Mouse (Mus musculus) olfactory bulb, adult 2 months (tissue): ENCODE data around the gene Vcl. TPM values are rescaled to one million over a fixed set of nuclear protein-coding genes. Genes with fewer than 3 reads are reported as not detected.

Experiments
- H3K27ac ChIP-seq: fragments of 200-500 bp; 2 replicates; pipeline ENCODE4 v1.5.1; 2012; ENCODE audit warnings: low read depth, low read length; ENCODE audit not compliant: insufficient read depth
- H3K4me1 ChIP-seq: fragments of 200-500 bp; 2 replicates; pipeline ENCODE4 v1.6.1; 2012; ENCODE audit warnings: low read length; ENCODE audit not compliant: control insufficient read depth, insufficient read depth
- H3K4me3 ChIP-seq: fragments of 200-500 bp; 2 replicates; pipeline ENCODE4 v1.5.1; 2012; ENCODE audit warnings: mild to moderate bottlenecking, low read depth, low read length, moderate library complexity; ENCODE audit not compliant: insufficient read depth
- CTCF ChIP-seq: fragments of 200-500 bp; IDR thresholded peaks from 2 replicates; pipeline ENCODE4 v1.5.1; 2012; ENCODE audit warnings: low read depth, mild to moderate bottlenecking, low read length, moderate library complexity; ENCODE audit not compliant: insufficient read depth
- POLR2A ChIP-seq: fragments of 200-500 bp; IDR thresholded peaks from 2 replicates; pipeline ENCODE4 v1.6.1; 2012; ENCODE audit warnings: mild to moderate bottlenecking, low read depth, low read length, moderate library complexity; ENCODE audit not compliant: insufficient read depth
- WGBS: fragments of 180-500 bp; shearing (Covaris S2); methylation state at CpG from one replicate; pipeline ENCODE4 v1.1.7; 2018; 5-methylcytosine and 5-hydroxymethylcytosine counted together
- polyA plus RNA-seq: library from polyadenylated mRNA; stranded (reverse); fragments of >200 nt; gene quantifications from 2 replicates; pipeline ENCODE4 v1.2.4, GENCODE M21; 2012; ENCODE audit warnings: low replicate concordance; ENCODE audit not compliant: missing spikeins, insufficient read depth, insufficient read length

Vcl gene
- polyA plus RNA-seq, 1 experiment, result not detected

DNA sequence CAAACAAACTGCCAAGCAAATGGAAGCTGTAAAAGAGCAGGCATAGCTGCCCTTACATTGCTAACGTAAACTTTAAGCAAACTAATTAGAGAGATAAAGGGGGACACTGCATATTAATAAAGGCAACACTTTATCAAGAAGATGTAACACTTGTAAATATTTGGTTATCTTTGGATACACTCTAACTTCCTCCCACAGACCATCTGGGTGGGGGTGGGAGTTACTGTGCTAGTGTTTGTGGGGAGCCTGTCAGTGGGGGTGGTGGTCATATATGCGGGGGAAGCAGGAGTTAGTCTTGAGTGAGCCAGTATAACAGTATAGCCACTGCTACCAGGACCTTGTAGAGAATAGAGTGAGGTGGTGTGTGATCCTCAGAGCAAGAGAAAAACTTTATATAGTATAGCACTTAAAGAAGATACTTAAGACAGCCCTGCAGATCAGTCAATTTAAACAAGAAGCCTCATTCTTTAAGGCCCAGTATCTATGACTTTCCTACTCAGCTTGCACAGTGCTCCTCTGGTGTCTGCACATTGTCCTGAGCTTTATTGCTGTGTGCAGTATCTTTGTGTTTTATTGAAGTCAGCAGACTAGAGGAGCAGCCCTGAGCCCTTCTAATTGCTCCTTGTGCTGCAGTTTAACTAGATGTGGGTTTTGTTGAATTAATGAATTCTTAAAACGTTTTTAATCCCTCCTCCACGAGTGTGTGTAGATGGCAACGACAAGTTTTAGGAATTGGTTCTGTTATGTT, 133.7 kb downstream of the Vcl start:
- Histone ChIP-seq H3K4me1 (no peaks in the 10 kb centered on the region), H3K27ac (no peak overlapping the region), H3K4me3 (no peak overlapping the region)
- TF ChIP-seq CTCF, result no peak
- no peak for TF ChIP-seq POLR2A
- WGBS, result 40% methylated on average over 5 of the region's 5 CpGs

DNA sequence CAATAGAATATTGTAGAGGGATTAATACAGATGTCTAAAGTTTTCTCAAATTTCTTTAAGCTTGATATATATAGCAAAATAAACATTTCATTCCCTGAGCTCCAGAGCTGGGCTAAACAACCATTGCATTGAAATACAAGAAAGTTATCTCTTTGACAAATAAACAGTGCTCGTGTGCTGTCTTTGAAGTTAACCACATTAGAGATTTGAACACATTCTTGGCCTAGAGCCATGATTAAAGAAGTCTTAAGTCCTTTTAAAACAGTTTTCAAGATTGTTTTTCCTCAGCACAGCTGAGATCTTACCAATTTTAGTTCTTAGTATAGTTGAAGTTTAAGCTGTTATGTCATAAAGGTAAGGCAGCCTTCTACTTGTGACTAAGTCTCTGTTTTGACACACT, 135.1 kb downstream of the Vcl start:
- Histone ChIP-seq H3K4me3 (no peak overlapping the region), H3K27ac (no peak overlapping the region), H3K4me1 (no peaks in the 10 kb centered on the region)
- TF ChIP-seq POLR2A (no peak), CTCF (no peak)
- 40% methylated on average over 1 of the region's 1 CpGs for WGBS

DNA sequence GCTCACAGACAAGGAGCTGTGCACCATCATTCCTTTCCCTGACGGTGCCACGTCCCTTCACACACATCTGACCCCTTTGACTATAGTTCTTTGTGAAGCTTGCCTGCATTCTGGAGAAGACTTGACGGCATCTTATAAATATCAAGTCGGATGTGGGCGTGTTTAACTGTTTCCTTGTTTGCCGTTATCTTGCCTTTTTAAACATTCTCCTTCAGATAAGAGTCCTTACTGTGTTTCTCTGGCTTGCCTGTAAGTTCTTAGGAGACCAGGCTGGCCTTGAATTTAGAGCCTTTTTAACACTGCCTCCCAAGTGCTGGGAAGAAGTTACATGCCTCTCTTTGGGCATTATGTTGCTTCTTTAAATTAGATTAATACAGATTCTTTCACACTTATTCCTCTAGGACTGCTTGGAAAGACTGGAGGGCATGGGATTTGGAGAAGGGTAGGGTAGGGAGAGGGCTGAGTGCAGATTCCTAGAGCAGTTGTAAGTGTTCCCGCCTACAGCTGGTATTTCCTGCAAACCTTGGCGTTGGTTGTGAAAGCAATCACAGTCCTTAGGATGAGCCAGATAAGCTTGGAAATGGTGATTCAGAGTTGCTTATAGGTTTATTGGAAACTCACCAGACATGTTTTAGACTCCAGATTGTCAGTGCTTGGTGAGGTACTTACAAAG, 136.4 kb downstream of the Vcl start:
- Histone ChIP-seq H3K4me3 (no peak overlapping the region), H3K27ac (no peak overlapping the region), H3K4me1 (no peaks in the 10 kb centered on the region)
- TF ChIP-seq CTCF (no peak), POLR2A (no peak)
- 59% methylated on average over 8 of the region's 8 CpGs for WGBS

DNA sequence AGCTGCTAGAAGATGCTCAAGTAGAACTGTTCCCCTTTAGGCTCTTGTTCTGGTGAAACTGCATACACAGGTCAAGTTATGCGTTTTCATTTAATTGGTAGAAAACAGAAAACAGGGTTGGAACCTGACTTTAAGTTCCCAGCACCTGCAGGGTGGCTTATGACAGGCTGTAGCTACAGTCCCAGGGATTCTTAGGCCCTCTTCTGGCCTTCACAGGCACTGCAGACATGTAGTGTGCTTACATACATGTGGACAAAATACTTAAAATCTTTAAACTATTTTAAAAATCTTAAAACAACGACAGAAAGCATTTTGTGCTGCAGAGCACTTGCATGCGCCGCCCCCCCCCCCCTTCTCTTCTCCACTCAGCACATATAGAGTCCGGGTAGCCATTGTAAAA, 140.4 kb downstream of the Vcl start:
- Histone ChIP-seq H3K4me1 (no peaks in the 10 kb centered on the region), H3K4me3 (no peak overlapping the region), H3K27ac (no peak overlapping the region)
- 90% methylated on average over 5 of the region's 5 CpGs for WGBS
- TF ChIP-seq POLR2A, result no peak
- TF ChIP-seq CTCF, result no peak

DNA sequence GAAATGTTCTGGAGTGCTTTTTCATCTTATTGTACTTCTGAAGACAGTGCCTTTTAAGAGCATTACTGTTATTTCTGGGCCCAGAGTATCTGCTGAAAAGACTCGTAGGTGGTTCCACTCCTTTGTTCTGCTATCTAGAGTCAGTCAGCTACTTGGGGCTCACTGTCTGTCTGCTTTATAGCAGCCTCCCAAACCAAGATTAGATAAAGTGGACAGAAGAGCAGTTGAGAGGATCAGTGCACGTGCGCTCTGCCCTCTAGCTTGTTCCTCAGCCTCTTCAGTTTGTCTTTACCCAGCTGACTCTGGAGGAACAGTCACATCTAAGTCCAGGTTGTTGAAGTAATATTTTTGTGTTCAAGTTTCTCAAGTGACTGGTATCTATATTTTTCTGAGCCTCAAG, 144.8 kb downstream of the Vcl start:
- Histone ChIP-seq H3K27ac (no peak overlapping the region), H3K4me3 (no peak overlapping the region), H3K4me1 (no peaks in the 10 kb centered on the region)
- TF ChIP-seq CTCF (no peak), POLR2A (no peak)
- WGBS, result 74% methylated on average over 3 of the region's 3 CpGs

DNA sequence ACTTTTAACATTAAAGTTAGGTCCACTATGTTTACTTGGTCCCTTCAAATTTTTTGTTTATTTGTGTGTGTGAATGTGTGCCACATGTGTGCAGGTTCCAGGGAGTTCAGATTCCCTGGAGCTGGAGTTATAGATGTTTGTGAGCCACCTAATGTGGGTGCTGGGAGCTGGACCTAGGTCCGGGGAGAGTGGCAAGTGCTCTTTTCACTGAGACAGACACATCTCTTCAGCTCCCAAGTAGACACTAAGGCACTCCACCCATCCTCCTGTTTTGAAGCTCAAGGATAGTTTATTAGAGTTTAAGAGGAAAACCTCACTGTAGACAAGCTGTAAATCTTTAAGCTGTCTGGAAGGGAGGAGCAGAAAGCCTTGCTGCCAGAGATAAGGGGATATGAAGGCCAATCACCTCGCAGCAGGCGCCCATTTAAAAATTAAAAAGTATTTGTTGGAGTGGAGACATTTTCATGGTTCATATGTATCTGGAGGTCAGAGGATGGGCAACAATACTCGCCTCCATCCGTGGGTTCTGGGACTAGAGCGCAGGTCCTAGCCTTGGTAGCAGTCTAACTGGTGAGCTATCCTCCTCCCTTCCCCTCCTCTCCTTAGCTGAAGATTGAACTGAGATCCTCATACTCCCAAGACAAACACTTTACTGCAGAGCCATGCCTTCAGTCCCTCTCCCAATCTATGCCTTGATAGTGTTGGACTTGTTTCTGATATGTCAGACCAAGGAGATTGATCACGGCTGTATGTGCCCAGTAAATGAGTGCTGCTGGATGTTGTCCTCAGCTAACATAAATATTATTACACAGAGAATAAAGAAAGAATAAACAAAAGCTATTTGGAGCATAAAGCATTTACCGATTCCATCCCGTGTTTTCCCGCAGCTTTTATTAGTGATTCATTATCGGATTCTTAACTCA, 145.5 kb downstream of the Vcl start:
- Histone ChIP-seq H3K27ac (no peak overlapping the region), H3K4me3 (no peak overlapping the region), H3K4me1 (no peaks in the 10 kb centered on the region)
- WGBS, result 61% methylated on average over 11 of the region's 11 CpGs
- TF ChIP-seq CTCF (no peak), POLR2A (no peak)

DNA sequence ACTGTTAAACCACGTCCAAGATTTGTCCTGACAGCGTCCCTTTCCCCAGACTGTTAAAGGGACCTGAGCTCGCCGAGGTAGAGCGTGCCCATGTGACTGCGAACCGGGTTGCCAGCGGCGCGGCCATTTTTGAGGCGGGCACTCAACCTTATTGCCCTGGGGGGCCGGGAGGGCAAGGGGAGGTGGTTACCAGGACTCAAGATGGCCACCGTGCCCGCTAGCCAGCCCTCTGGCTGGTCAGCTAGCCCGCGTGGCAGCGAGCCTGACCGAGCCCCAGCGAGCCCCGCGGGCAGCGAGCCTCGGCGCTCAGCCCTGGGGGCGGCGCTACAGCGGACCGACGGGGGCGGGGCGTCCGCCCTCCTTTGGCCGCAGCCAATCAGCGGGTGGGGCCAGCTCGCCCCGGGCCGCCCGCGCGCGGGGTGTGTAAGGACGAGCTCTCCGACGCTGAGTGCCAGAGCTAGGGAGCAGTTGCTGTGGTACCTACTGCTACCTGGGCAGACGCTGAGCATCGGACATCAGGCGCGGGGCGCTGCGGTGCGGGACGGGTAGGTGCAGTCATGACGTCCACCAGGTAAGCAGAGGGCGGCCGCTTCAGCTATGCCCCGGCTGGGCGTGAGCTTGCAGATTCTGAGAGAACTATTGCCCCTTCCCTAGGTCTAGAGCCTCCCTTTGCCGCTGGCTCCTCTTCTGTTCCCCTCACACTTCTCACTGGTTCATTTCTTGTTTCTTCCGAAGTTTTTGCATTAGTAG, 146.7 kb downstream of the Vcl start:
- H3K4me1 ChIP-seq, result no peaks in the 10 kb centered on the region
- H3K27ac ChIP-seq, result peak overlapping the region; percentile 62
- H3K4me3 ChIP-seq, result peak overlapping the region; percentile 69
- TF ChIP-seq POLR2A (peak; percentile 92), CTCF (no peak)
- under 1% methylated on average over 59 of the region's 59 CpGs for WGBS

DNA sequence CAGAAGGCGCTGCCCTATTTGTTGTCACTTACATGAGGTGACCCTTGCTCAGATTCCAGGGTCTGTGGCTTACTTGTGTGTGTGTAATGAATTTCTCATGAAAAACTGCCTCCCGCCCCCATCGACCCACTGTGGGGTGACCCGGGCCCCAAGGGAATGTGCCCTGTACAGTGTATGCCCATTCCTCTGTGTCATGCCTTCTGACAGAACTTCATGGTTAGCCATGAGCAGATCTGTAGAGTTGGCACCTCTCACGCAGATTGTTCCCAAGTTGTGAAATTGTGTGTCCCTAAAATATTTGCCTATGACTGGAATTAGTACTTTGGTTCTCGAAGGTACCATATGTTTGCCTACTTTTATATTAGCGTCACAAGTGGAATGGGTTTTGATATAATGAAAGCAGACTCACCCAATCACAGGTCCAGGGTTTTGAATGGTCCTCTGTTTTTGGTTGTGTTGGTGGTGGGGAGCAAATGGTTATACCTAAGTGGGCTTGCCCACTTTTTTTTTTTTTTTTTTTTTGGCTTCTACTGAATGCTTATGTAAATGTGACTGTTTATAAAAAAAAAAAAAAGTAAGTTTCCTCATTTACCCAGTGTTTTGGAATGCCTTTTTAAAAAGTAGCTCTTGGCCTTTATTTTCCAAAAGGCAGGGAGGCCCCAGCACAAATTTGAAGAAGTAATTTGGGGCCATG, 147.4 kb downstream of the Vcl start:
- no peak for TF ChIP-seq CTCF
- TF ChIP-seq POLR2A, result no peak
- 26% methylated on average over 7 of the region's 7 CpGs for WGBS

More for the DNA sequence above, 147.4 kb downstream of the Vcl start:
- Histone ChIP-seq H3K4me3 (peak overlapping the region; percentile 69), H3K4me1 (no peaks in the 10 kb centered on the region), H3K27ac (peak overlapping the region; percentile 62; the same call in 1 of the 2 replicates)
